Mouse (Mus musculus): ENCODE data around the gene Scarb1. TPM values are rescaled to one million over a fixed set of nuclear protein-coding genes. Genes with fewer than 3 reads are reported as not detected.
A peak's percentile ranks its signal among the peaks of the same experiment; 100 is the strongest.

The Scarb1 gene
- polyA plus RNA-seq, 1 experiment from 2014 or later: 105 TPM

GRCm38 (mm10) chr5:125368156-125368555, 27.3 kb upstream of the Scarb1 start:
- WGBS (ENCODE audit: insufficient replicate concordance): 55% methylated on average over 5 of the region's 5 CpGs
- Histone ChIP-seq H3K4me3 (ENCODE audit: low read depth, low read length) (no peak overlapping the region), H3K27me3 (ENCODE audit: insufficient read depth, low read length) (no peaks in the 10 kb centered on the region), H3K9me3 (ENCODE audit: low read length) (no peaks in the 10 kb centered on the region), H3K36me3 (replicated peaks; ENCODE audit: insufficient read depth, low read length) (no peaks in the 10 kb centered on the region), H3K4me2 (ENCODE audit: low read depth, low read length) (no peak overlapping the region), H3K27ac (ENCODE audit: low read depth) (no peak overlapping the region), H3K9ac (replicated peaks) (no peak overlapping the region), H3K4me1 (ENCODE audit: insufficient read depth) (no peaks in the 10 kb centered on the region)
- DNase-seq: no peak
- TF ChIP-seq EP300 (IDR thresholded peaks at IDR 0.05; ENCODE audit: low read depth): no peak
- TF ChIP-seq CTCF (IDR thresholded peaks at IDR 0.05; ENCODE audit: low read depth): no peak
- ATAC-seq: peak; percentile 59; the same call in 1 of the 2 replicates

- 64% methylated on average over 4 of the region's 4 CpGs for WGBS (ENCODE audit: insufficient replicate concordance)
- Histone ChIP-seq H3K9me3 (ENCODE audit: low read length) (no peaks in the 10 kb centered on the region), H3K36me3 (replicated peaks; ENCODE audit: insufficient read depth, low read length) (no peaks in the 10 kb centered on the region), H3K4me1 (ENCODE audit: insufficient read depth) (no peaks in the 10 kb centered on the region), H3K9ac (replicated peaks) (no peak overlapping the region), H3K27ac (ENCODE audit: low read depth) (no peak overlapping the region), H3K4me2 (ENCODE audit: low read depth, low read length) (no peak overlapping the region), H3K27me3 (ENCODE audit: insufficient read depth, low read length) (no peaks in the 10 kb centered on the region), H3K4me3 (ENCODE audit: low read depth, low read length) (no peak overlapping the region)
- TF ChIP-seq EP300 (IDR thresholded peaks at IDR 0.05; ENCODE audit: low read depth): no peak
- no peak for TF ChIP-seq CTCF (IDR thresholded peaks at IDR 0.05; ENCODE audit: low read depth)
- ATAC-seq: no peak
- no peak for DNase-seq
These were observed 24.0 kb upstream of the Scarb1 start for GRCm38 (mm10) chr5:125364851-125365429.

- H3K4me1 ChIP-seq (ENCODE audit: insufficient read depth): no peaks in the 10 kb centered on the region
- no peak overlapping the region for H3K9ac ChIP-seq (replicated peaks)
- no peak overlapping the region for H3K4me2 ChIP-seq (ENCODE audit: low read depth, low read length)
- DNase-seq (peak; percentile 45), ATAC-seq (peak; percentile 28; the same call in 1 of the 2 replicates)
- no peaks in the 10 kb centered on the region for H3K9me3 ChIP-seq (ENCODE audit: low read length)
- H3K27me3 ChIP-seq (ENCODE audit: insufficient read depth, low read length): no peaks in the 10 kb centered on the region
- H3K4me3 ChIP-seq (ENCODE audit: low read depth, low read length): no peak overlapping the region
- no peak overlapping the region for H3K27ac ChIP-seq (ENCODE audit: low read depth)
- 55% methylated on average over 7 of the region's 7 CpGs for WGBS (ENCODE audit: insufficient replicate concordance)
- no peak for TF ChIP-seq CTCF (IDR thresholded peaks at IDR 0.05; ENCODE audit: low read depth)
- TF ChIP-seq EP300 (IDR thresholded peaks at IDR 0.05; ENCODE audit: low read depth): no peak
- no peaks in the 10 kb centered on the region for H3K36me3 ChIP-seq (replicated peaks; ENCODE audit: insufficient read depth, low read length)
These were observed 23.0 kb upstream of the Scarb1 start for GRCm38 (mm10) chr5:125363894-125364293.

- H3K4me3 ChIP-seq (ENCODE audit: low read depth, low read length): no peak overlapping the region
- H3K9me3 ChIP-seq (ENCODE audit: low read length): no peaks in the 10 kb centered on the region
- no peaks in the 10 kb centered on the region for H3K27me3 ChIP-seq (ENCODE audit: insufficient read depth, low read length)
- 47% methylated on average over 16 of the region's 16 CpGs for WGBS (ENCODE audit: insufficient replicate concordance)
- no peak overlapping the region for H3K27ac ChIP-seq (ENCODE audit: low read depth)
- peak; percentile 9; the same call in 1 of the 2 replicates for ATAC-seq
- DNase-seq: no peak
- TF ChIP-seq EP300 (IDR thresholded peaks at IDR 0.05; ENCODE audit: low read depth) (no peak), CTCF (IDR thresholded peaks at IDR 0.05; ENCODE audit: low read depth) (no peak)
- H3K9ac ChIP-seq (replicated peaks): no peak overlapping the region
- H3K4me1 ChIP-seq (ENCODE audit: insufficient read depth): peaks cover 9% of the 10 kb centered on the region; the same call in 1 of the 2 replicates
- H3K36me3 ChIP-seq (replicated peaks; ENCODE audit: insufficient read depth, low read length): no peaks in the 10 kb centered on the region
- no peak overlapping the region for H3K4me2 ChIP-seq (ENCODE audit: low read depth, low read length)
These were observed 20.2 kb upstream of the Scarb1 start for GRCm38 (mm10) chr5:125360981-125361510.

GRCm38 (mm10) chr5:125360566-125360965, 19.7 kb upstream of the Scarb1 start:
- TF ChIP-seq CTCF (IDR thresholded peaks at IDR 0.05; ENCODE audit: low read depth) (no peak), EP300 (IDR thresholded peaks at IDR 0.05; ENCODE audit: low read depth) (no peak)
- WGBS (ENCODE audit: insufficient replicate concordance): 66% methylated on average over 9 of the region's 9 CpGs

GRCm38 (mm10) chr5:125358270-125358608, 17.3 kb upstream of the Scarb1 start:
- 13% methylated on average over 5 of the region's 5 CpGs for WGBS (ENCODE audit: insufficient replicate concordance)
- peak overlapping the region; percentile 2; the same call in 1 of the 2 replicates for H3K4me3 ChIP-seq (ENCODE audit: low read depth, low read length)
- H3K4me1 ChIP-seq (ENCODE audit: insufficient read depth): peaks cover 9% of the 10 kb centered on the region; the same call in 1 of the 2 replicates
- DNase-seq (peak; percentile 48), ATAC-seq (peak; percentile 65)
- H3K27me3 ChIP-seq (ENCODE audit: insufficient read depth, low read length): no peaks in the 10 kb centered on the region
- H3K27ac ChIP-seq (ENCODE audit: low read depth): peak overlapping the region; percentile 69
- peak overlapping the region; percentile 59 for H3K4me2 ChIP-seq (ENCODE audit: low read depth, low read length)
- no peaks in the 10 kb centered on the region for H3K36me3 ChIP-seq (replicated peaks; ENCODE audit: insufficient read depth, low read length)
- TF ChIP-seq EP300 (IDR thresholded peaks at IDR 0.05; ENCODE audit: low read depth) (0 out of 2 replicates have a peak, but pooled peaks have one; percentile 15), CTCF (IDR thresholded peaks at IDR 0.05; ENCODE audit: low read depth) (peak; percentile 40)
- no peak overlapping the region; the same call in 1 of the 2 replicates for H3K9ac ChIP-seq (replicated peaks)
- no peaks in the 10 kb centered on the region for H3K9me3 ChIP-seq (ENCODE audit: low read length)

More at GRCm38 (mm10) chr5:125360566-125360965, 19.7 kb upstream of the Scarb1 start:
- H3K36me3 ChIP-seq (replicated peaks; ENCODE audit: insufficient read depth, low read length): no peaks in the 10 kb centered on the region
- no peak overlapping the region for H3K27ac ChIP-seq (ENCODE audit: low read depth)
- peak; percentile 60 for ATAC-seq
- no peak overlapping the region for H3K9ac ChIP-seq (replicated peaks)
- peaks cover 9% of the 10 kb centered on the region; the same call in 1 of the 2 replicates for H3K4me1 ChIP-seq (ENCODE audit: insufficient read depth)
- H3K9me3 ChIP-seq (ENCODE audit: low read length): no peaks in the 10 kb centered on the region
- no peak overlapping the region for H3K4me2 ChIP-seq (ENCODE audit: low read depth, low read length)
- H3K4me3 ChIP-seq (ENCODE audit: low read depth, low read length): no peak overlapping the region
- DNase-seq: no peak
- no peaks in the 10 kb centered on the region for H3K27me3 ChIP-seq (ENCODE audit: insufficient read depth, low read length)
